Mouse (Mus musculus): ENCODE results near the gene Klf13. TPM values are rescaled to one million over a fixed set of nuclear protein-coding genes. Genes with fewer than 3 reads are reported as not detected.

Gene Klf13
- polyA plus RNA-seq, 1 experiment from 2014 or later: 16.7 TPM

- WGBS: 65% methylated on average over 4 of the region's 4 CpGs
- H3K4me2 ChIP-seq: no peak overlapping the region
- no peak overlapping the region for H3K9ac ChIP-seq
- peaks cover 4% of the 10 kb centered on the region for H3K4me1 ChIP-seq (replicated peaks)
- H3K36me3 ChIP-seq: no peaks in the 10 kb centered on the region
- no peak overlapping the region for H3K27ac ChIP-seq (ENCODE audit: poor library complexity, severe bottlenecking)
- no peaks in the 10 kb centered on the region for H3K9me3 ChIP-seq (replicated peaks)
- 0 out of 2 replicates have a peak, but pooled peaks cover 5% of the 10 kb centered on the region for H3K27me3 ChIP-seq (replicated peaks)
- no peak for ATAC-seq (ENCODE audit: insufficient number of reproducible peaks, low FRiP score)
- H3K4me3 ChIP-seq: no peak overlapping the region
Observed at GRCm38 (mm10) chr7:63855283-63855682, 83.4 kb downstream of the Klf13 start.

GRCm38 (mm10) chr7:63851841-63852533 is 86.7 kb downstream of the Klf13 start:
- Histone ChIP-seq H3K4me2 (no peak overlapping the region), H3K4me1 (replicated peaks) (no peaks in the 10 kb centered on the region), H3K9me3 (replicated peaks) (no peaks in the 10 kb centered on the region), H3K27ac (ENCODE audit: poor library complexity, severe bottlenecking) (no peak overlapping the region), H3K9ac (no peak overlapping the region), H3K36me3 (no peaks in the 10 kb centered on the region), H3K4me3 (no peak overlapping the region), H3K27me3 (replicated peaks) (0 out of 2 replicates have a peak, but pooled peaks cover 5% of the 10 kb centered on the region)
- no peak for ATAC-seq (ENCODE audit: insufficient number of reproducible peaks, low FRiP score)
- WGBS: 49% methylated on average over 7 of the region's 7 CpGs

Other genes with a start within 250 kb of the Klf13 start
- gene E030018B13Rik, start 22.1 kb downstream of the Klf13 start, polyA plus RNA-seq (2016; fragmentation: Nextera tagmentation; extraction: Ambion mirVana): not detected in 2 replicates
- gene Trpm1, start 214.9 kb upstream of the Klf13 start, polyA plus RNA-seq (2016; fragmentation: Nextera tagmentation; extraction: Ambion mirVana): not detected in 2 replicates